Mouse (Mus musculus) hematopoietic stem cell, adult 5-6 weeks (primary cell): ENCODE results near the gene Ctrl. TPM values are rescaled to one million over a fixed set of nuclear protein-coding genes. Genes with fewer than 3 reads are reported as not detected.

ENCODE experiments used
- ATAC-seq, 2 experiments: fragments of 125-278 bp in 1 of 2; replicated peaks in 1 of 2; 2 replicates each; pipeline ENCODE4 v1.8.0; 2016 to 2017; ENCODE audit warnings: inconsistent platforms in 2 of 2, mild to moderate bottlenecking in 2 of 2, moderate number of reproducible peaks in 2 of 2, low read depth in 1 of 2, moderate TSS enrichment in 1 of 2; ENCODE audit not compliant: low FRiP score in 2 of 2, poor library complexity in 2 of 2, severe bottlenecking in 2 of 2, insufficient read depth in 1 of 2, low TSS enrichment in 1 of 2
- total RNA-seq: library from RNA; stranded (forward); fragments of 172-1452, 232-1000 nt; gene quantifications from 2 replicates; pipeline ENCODE4 v1.2.3, GENCODE M21; 2017

Ctrl gene
- not detected in 2 replicates for total RNA-seq

DNA sequence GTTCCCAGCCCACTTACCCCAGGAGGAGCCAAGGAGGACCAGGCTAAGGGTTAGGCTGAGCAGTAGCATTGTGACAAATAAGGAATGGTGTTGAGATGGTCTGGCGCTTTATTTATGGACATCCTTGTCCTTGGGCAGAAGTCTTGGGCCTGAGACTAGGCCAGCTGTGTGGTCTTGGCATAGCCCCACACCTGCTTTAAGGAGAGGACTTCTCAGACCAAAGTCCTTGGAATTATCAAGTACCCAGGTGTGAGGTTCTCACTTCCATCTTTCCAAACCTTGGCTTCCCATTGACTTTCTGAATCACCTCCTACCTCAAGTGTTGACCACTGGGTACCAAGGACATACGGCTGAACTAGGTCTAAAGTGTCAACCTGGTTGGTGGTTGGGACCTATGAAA, at the start of gene Ctrl:
TSS of gene Ctrl (minus strand) at position 101 of the 400 bp plus-strand sequence.
- no peak for ATAC-seq

- peak; percentile 83 to 87 for ATAC-seq
These were observed 49.7 kb upstream of the Ctrl start for GRCm38 (mm10) chr8:105983406-105983805.

DNA sequence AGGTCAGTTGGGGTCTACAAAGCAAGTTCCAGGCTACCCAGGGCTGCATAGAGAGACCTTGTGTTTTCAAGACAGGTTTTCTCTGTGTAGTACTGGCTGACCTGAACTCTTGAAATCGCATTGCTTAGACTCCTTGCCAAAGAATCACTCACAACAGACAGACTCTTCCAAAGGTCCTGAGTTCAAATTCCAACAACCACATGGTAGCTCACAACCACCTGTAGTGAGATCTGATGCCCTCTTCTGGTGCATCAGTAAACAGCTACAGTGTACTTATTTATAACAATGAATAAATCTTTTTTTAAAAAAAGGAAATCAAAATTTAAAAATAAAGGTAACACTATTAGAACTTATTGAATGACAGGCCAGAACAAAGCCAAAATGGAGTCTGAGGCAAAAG, 47.5 kb upstream of the Ctrl start:
- no peak for ATAC-seq

DNA sequence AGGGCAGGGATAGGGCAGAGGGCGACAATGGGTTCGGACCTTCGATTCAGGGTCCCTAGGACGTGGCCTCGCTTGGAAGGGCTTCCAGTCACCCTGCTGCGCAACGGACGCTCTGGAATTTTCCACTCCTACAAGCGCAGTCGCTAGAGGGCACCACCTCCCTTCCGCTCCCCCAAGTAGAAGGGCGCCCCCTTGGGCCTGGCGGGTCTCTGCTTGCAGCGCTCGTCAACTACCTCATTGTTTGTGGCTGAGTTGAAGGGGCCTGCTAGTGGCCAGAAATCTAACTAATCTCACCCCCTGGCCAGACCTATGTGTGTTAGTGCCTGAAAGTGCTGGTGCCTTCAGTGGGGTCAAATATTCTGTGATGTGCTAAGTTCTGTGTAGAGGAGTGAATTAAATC, 45.7 kb upstream of the Ctrl start, which contains the start of gene Dpep3:
TSS of gene Dpep3 (minus strand) at position 105 of the 400 bp plus-strand sequence.
- no peak for ATAC-seq

- no peak for ATAC-seq
These were observed 41.7 kb upstream of the Ctrl start for GRCm38 (mm10) chr8:105975363-105975762.

- no peak for ATAC-seq
These were observed 37.5 kb upstream of the Ctrl start for GRCm38 (mm10) chr8:105971019-105971720.

DNA sequence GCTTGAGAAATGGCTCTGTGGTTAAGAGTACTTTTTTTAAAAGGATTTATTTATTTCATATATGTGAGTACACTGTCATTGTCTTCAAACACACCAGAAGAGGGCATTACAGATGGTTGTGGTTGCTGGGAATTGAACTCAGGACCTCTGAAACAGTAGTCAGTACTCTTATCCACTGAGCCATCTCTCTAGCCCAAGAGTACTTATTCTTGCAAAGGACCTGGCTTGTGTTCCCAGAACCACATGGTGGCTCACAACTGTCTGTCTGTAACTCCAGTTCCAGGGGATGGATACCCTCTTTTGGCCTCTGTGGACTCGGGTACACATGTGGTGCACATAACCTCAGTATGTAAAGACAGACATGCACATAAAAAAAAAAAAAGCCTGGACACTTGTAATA, 35.7 kb upstream of the Ctrl start:
- ATAC-seq: no peak

- peak; percentile 23 to 51; a peak in 2 of 4 replicates for ATAC-seq
These were observed 33.1 kb upstream of the Ctrl start for GRCm38 (mm10) chr8:105966692-105967311.

DNA sequence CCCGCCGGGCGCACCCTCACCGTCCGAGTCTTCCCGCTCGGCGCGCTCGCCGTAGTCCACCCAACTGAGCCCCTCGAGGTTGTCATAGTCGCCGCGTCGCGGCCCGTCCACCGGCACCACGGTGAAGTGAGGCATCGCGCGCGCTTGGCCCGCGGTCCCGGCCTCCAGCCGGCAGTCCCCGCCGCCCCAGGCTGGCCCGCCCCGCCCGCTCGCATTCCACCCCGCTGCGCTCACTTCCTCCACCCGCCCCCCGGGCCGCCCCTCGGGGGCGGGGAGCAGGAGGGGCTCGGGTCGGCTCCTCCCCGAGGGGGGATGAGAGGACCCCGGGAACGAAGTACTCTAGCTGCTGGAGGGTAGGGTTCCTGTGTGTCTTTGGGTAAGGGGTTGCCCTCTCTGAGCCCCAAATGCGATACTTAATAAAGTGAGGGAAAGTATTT, 32.3 kb upstream of the Ctrl start, which contains the start of gene Slc12a4:
TSS of gene Slc12a4 (minus strand) at position 193 of the 437 bp plus-strand sequence.
- ATAC-seq: peak; percentile 30 to 55; a peak in 2 of 4 replicates

GRCm38 (mm10) chr8:105965266-105965904, 31.7 kb upstream of the Ctrl start:
- peak in 1 of 2 experiments; percentile 30; a peak in 2 of 4 replicates for ATAC-seq

- no peak for ATAC-seq
These were observed 31.0 kb upstream of the Ctrl start for GRCm38 (mm10) chr8:105964506-105965265.

GRCm38 (mm10) chr8:105961536-105961935, 27.9 kb upstream of the Ctrl start:
- ATAC-seq: no peak; a peak in 1 of 4 replicates

- ATAC-seq: no peak
These were observed 27.4 kb upstream of the Ctrl start for GRCm38 (mm10) chr8:105961101-105961500.

DNA sequence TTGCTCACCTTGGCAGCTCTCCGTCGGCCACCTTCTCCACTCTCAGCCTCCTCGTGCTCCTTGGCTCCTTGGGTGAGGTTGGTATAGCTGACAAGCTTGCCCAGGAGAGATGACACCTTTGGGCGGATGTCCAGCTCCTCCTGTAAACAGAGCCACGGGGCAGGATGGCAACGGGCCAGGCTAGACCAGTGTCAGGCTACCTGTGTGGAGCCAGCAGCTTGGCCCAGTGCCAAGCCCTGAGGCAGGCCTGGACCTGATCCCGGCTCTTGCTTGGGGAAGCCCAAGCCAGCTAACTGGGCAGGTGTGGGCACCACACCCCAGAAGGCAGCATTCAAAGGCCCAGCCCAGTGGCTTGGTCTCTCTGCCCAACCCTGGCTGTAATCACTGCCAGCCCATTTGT, 25.7 kb upstream of the Ctrl start:
- no peak for ATAC-seq

GRCm38 (mm10) chr8:105957813-105958212, 24.2 kb upstream of the Ctrl start:
- ATAC-seq: no peak

DNA sequence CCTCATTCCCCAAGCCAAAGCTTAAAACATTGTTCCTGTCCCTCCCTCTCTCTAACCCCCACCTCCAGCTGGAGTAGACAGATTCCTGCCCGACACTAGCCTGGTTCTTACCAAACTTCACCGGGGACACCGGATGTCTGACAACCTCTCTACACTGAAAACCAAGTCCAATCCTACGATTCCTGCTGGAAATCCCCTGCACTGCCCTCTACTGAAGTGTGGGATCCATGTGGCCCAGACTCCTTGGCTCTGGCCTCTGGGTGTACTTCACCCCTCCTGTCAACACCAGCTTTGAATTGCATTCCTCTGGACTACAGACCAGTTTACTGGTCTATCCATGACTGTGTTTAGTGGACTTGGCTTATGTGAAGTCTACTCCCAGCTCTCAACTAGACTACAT, 22.9 kb upstream of the Ctrl start:
- ATAC-seq: no peak

DNA sequence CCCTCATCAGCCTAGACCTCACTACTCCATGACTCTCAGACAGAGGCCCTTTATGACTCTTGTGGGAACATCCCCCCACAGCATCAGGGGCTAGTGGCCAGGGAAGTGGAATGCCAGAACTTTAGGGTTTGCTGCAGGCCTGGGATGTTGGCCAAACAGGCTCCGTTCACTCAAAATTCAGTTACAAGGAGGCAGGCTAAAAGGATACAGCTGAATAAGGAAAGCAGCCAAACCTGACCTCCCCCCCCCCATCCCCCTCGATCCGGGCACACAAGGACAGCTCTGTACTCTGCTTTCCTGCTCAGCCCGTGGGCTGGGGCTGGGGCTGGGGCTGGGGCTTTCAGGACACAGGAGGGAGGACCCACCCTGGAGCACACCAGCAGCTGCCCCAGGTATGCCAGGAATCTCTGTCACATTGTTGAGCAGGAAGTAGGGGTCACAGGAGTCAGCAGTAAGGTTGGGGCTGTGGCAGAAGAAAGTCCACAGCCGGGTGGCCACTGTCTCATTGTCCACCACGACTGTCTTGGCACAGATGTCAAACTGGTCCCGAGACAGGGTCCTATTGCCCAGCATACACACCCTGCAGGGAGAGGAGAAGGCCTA, 17.5 kb upstream of the Ctrl start:
- ATAC-seq: no peak
